In genomic region chr1:185655021-185655420, GRCm38 (mm10) we compare ENCODE assay signal across 13 mouse cellular contexts.
"Had no signal": no experiment of that assay in that cellular context is flagged by ENCODE, and none has a peak within 500 bp of the region (broad histone marks: within the 10 kb centered on the region; RNA-seq: fewer than 3 reads in every experiment).

No protein-coding gene starts in this region.

- ATAC-seq: lung, postnatal 0 days; midbrain, embryonic 15.5 days had no signal

- H3K4me1 ChIP-seq: kidney, embryonic 15.5 days; limb, embryonic 10.5 days; liver, embryonic 15.5 days; midbrain, embryonic 15.5 days; neural tube, embryonic 12.5 days had no signal

- H3K27ac ChIP-seq: kidney, embryonic 15.5 days; left cerebral cortex, adult 2 months; limb, embryonic 10.5 days; liver, embryonic 15.5 days; midbrain, embryonic 15.5 days; neural tube, embryonic 12.5 days had no signal

- H3K9ac ChIP-seq: kidney, embryonic 15.5 days; liver, embryonic 15.5 days; midbrain, embryonic 15.5 days; neural tube, embryonic 12.5 days had no signal

- H3K27me3 ChIP-seq: kidney, embryonic 15.5 days; liver, embryonic 15.5 days; midbrain, embryonic 15.5 days; neural tube, embryonic 12.5 days had no signal

- H3K4me3 ChIP-seq: kidney, embryonic 15.5 days; left cerebral cortex, adult 2 months; limb, embryonic 10.5 days; liver, embryonic 15.5 days; midbrain, embryonic 15.5 days; neural tube, embryonic 12.5 days had no signal

- H3K36me3 ChIP-seq: kidney, embryonic 15.5 days; limb, embryonic 10.5 days; liver, embryonic 15.5 days; midbrain, embryonic 15.5 days; neural tube, embryonic 12.5 days had no signal

- H3K4me2 ChIP-seq: kidney, embryonic 15.5 days; liver, embryonic 11.5 days; liver, embryonic 15.5 days; midbrain, embryonic 15.5 days; neural tube, embryonic 12.5 days had no signal

- H3K9me3 ChIP-seq: kidney, embryonic 15.5 days; limb, embryonic 10.5 days; liver, embryonic 15.5 days; midbrain, embryonic 15.5 days; neural tube, embryonic 12.5 days had no signal

- DNase-seq: lung, adult 2 months; lung, postnatal 36 days; retina, postnatal 1 day; right cerebral cortex, postnatal 25 days; thymus, postnatal 36 days had no signal
